Comparison of ENCODE assay signal across 8 mouse cellular contexts in the genomic region with DNA sequence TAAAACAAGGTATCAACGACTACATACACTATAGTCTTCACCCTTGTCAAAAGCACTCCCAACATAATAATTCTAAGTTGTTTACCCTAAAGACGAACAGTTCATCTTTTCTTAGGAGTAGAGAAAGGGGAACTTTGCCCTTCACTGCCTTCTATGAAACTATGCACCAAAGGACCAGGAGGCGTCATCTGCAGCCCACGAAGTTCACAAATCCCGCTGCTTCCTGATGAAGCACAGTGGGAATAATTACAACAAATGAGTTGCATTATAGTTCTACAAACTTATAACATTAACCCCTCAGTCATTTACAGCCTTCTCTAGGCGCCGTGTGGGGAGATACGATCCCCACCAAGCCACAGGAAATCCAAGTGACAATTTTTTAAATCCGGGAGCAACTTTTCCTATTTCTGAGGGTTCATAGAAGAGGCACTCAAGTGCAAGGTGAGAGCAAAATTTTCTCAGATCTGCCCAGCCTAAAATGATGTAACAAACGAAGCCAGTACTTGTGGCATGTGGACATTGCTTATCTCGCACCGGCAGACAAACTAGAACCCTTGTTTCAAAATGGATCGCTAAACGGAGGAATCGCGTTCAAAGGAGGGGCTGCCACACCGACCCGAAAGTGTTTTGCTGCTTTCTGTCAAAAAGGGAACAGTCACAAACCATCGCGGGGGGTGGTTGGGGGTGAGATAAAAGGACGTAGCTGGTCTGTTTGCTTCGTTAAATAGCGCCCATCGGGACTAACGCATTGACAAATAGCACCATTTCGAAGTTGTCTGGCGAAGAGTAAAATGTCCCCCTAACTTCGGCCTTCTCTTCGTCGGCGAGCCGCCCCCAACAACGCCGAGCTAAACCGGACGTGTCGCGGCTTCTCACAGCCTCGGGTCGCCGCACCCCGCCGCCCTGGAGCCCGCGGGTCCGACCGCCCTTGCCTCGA. TPM values are rescaled to one million over a fixed set of nuclear protein-coding genes. Genes with fewer than 3 reads are reported as not detected.
DNase-seq lines count a peak whose midpoint lies in the region; ATAC-seq and TF ChIP-seq lines count a peak whose summit lies in the region.

No protein-coding gene starts in this region.

- peaks cover 18% of the 10 kb centered on the region for H3K4me1 ChIP-seq in lung, embryonic 14.5 days (ENCODE audit: insufficient read depth)
- H3K4me1 ChIP-seq in heart, postnatal 0 days (ENCODE audit: control insufficient read depth, insufficient read depth): peaks cover 15% of the 10 kb centered on the region
- H3K4me1 ChIP-seq in limb, embryonic 12.5 days (replicated peaks): peaks cover 24% of the 10 kb centered on the region

- no peaks in the 10 kb centered on the region for H3K27me3 ChIP-seq in lung, embryonic 14.5 days (ENCODE audit: insufficient read depth, low read length)
- H3K27me3 ChIP-seq in heart, postnatal 0 days (ENCODE audit: control insufficient read depth, insufficient read depth, low read length): no peaks in the 10 kb centered on the region
- no peaks in the 10 kb centered on the region for H3K27me3 ChIP-seq in limb, embryonic 12.5 days
- no peaks in the 10 kb centered on the region for H3K27me3 ChIP-seq in myocyte (ENCODE audit: control insufficient read depth, insufficient read depth, insufficient read length)

- no peak for TF ChIP-seq EP300 in heart, postnatal 0 days (IDR thresholded peaks at IDR 0.05; ENCODE audit: low read depth)

- peak overlapping the region; percentile 93 for H3K4me2 ChIP-seq in lung, embryonic 14.5 days
- peak overlapping the region; percentile 98 for H3K4me2 ChIP-seq in heart, postnatal 0 days (ENCODE audit: low read depth, low read length)
- H3K4me2 ChIP-seq in limb, embryonic 12.5 days: peak overlapping the region; percentile 85
- peak overlapping the region; percentile 78 for H3K4me2 ChIP-seq in myocyte (ENCODE audit: low read depth)

- TF ChIP-seq CTCF in lung, embryonic 14.5 days (IDR thresholded peaks at IDR 0.05; ENCODE audit: low read depth): no peak
- TF ChIP-seq CTCF in heart, postnatal 0 days (IDR thresholded peaks at IDR 0.05; ENCODE audit: low read depth): no peak

- intact Hi-C loops in left cerebral cortex, postnatal 14 days (cut with DNase I): no loop called here

- peak overlapping the region; percentile 94 for H3K9ac ChIP-seq in lung, embryonic 14.5 days
- H3K9ac ChIP-seq in heart, postnatal 0 days (replicated peaks; ENCODE audit: low read depth, low read length): peak overlapping the region; percentile 93
- peak overlapping the region; percentile 96 for H3K9ac ChIP-seq in limb, embryonic 12.5 days (replicated peaks)

- H3ac ChIP-seq in myocyte (ENCODE audit: control insufficient read depth, insufficient read length): peak overlapping the region; percentile 97

- peaks cover 55% of the 10 kb centered on the region for H3K79me2 ChIP-seq in myocyte (ENCODE audit: control insufficient read depth, insufficient read depth)

- TF ChIP-seq POLR2A in myocyte (IDR thresholded peaks at IDR 0.05; ENCODE audit: insufficient read length, low read depth): no peak

- H3K4me3 ChIP-seq in lung, embryonic 14.5 days (ENCODE audit: low read depth, low read length): peak overlapping the region; percentile 94
- peak overlapping the region; percentile 97 for H3K4me3 ChIP-seq in heart, postnatal 0 days (ENCODE audit: low read depth, low read length)
- H3K4me3 ChIP-seq in limb, embryonic 12.5 days (replicated peaks): peak overlapping the region; percentile 94
- peak overlapping the region; percentile 71 for H3K4me3 ChIP-seq in myocyte

- H3K27ac ChIP-seq in lung, embryonic 14.5 days (ENCODE audit: low read depth): peak overlapping the region; percentile 94
- H3K27ac ChIP-seq in heart, postnatal 0 days (ENCODE audit: low read depth): peak overlapping the region; percentile 97
- H3K27ac ChIP-seq in limb, embryonic 12.5 days: peak overlapping the region; percentile 95

- 0 out of 2 replicates have a peak, but pooled peaks cover 9% of the 10 kb centered on the region for H3K36me3 ChIP-seq in lung, embryonic 14.5 days (ENCODE audit: insufficient read depth)
- H3K36me3 ChIP-seq in heart, postnatal 0 days (replicated peaks; ENCODE audit: control insufficient read depth, insufficient read depth, low read length): no peaks in the 10 kb centered on the region
- H3K36me3 ChIP-seq in limb, embryonic 12.5 days: no peaks in the 10 kb centered on the region; the same call in 1 of the 2 replicates
- H3K36me3 ChIP-seq in myocyte (ENCODE audit: control insufficient read depth, insufficient read depth): no peaks in the 10 kb centered on the region

- peak; percentile 28 for DNase-seq in lung, embryonic 14.5 days
- DNase-seq in lung, postnatal 14 days: no peak
- DNase-seq in c-Kit-positive CD71-positive TER-119-negative erythroid progenitor cells, embryonic 14.5 days (ENCODE audit: low read depth): peak; percentile 58
- peak; percentile 13 for DNase-seq in heart, postnatal 0 days (ENCODE audit: low spot score)
- no peak for DNase-seq in ovary, adult 18-20 months (ENCODE audit: low spot score)
- no peak for DNase-seq in left cerebral cortex, postnatal 14 days (ENCODE audit: low spot score in 2 of 2)

- H3K9me3 ChIP-seq in lung, embryonic 14.5 days (ENCODE audit: low read depth, low read length): no peaks in the 10 kb centered on the region
- no peaks in the 10 kb centered on the region for H3K9me3 ChIP-seq in heart, postnatal 0 days (replicated peaks; ENCODE audit: control insufficient read depth, low read length)
- H3K9me3 ChIP-seq in limb, embryonic 12.5 days: no peaks in the 10 kb centered on the region

- WGBS in lung, embryonic 14.5 days: 3% methylated on average over 47 of the region's 48 CpGs
- WGBS in heart, postnatal 0 days: 4% methylated on average over 48 of the region's 48 CpGs
- 3% methylated on average over 48 of the region's 48 CpGs for WGBS in limb, embryonic 12.5 days

- no peak for ATAC-seq in lung, embryonic 14.5 days (ENCODE audit: insufficient read depth)
- ATAC-seq in heart, postnatal 0 days (ENCODE audit: insufficient read depth, low read depth): no peak
- no peak for ATAC-seq in limb, embryonic 12.5 days (ENCODE audit: insufficient number of reproducible peaks, insufficient read depth, low FRiP score, low TSS enrichment, low read depth)

TF ChIP-seq in myocyte, 11 proteins besides CTCF, POLR2A, EP300 and RAD21:
- TF ChIP-seq MYOD1 (IDR thresholded peaks at IDR 0.05; ENCODE audit: control insufficient read depth in 1 of 3, insufficient read length in 2 of 3, low read depth in 2 of 3) (no peak), TCF12 (IDR thresholded peaks at IDR 0.05; ENCODE audit: insufficient read depth, poor library complexity, severe bottlenecking) (no peak), MYOG (IDR thresholded peaks at IDR 0.05; ENCODE audit: control insufficient read depth in 1 of 3, insufficient read depth in 1 of 3, insufficient read length in 2 of 3, low read depth in 2 of 3) (no peak), POLR2AphosphoS2 (IDR thresholded peaks at IDR 0.05; ENCODE audit: insufficient read length, low read depth) (no peak), SRF (IDR thresholded peaks at IDR 0.05; ENCODE audit: control insufficient read depth, insufficient read length, low read depth) (no peak), E2F4 (IDR thresholded peaks at IDR 0.05; ENCODE audit: insufficient read depth) (no peak), MAX (IDR thresholded peaks at IDR 0.05; ENCODE audit: low read depth) (no peak), USF1 (IDR thresholded peaks at IDR 0.05; ENCODE audit: low read depth) (no peak), CEBPB (IDR thresholded peaks at IDR 0.05; ENCODE audit: insufficient read depth, poor library complexity, severe bottlenecking) (no peak), TCF3 (IDR thresholded peaks at IDR 0.05; ENCODE audit: insufficient read length, low read depth) (no peak), REST (IDR thresholded peaks at IDR 0.05; ENCODE audit: insufficient read depth, insufficient read length) (no peak)

RNA-seq across cellular contexts. Expression of a gene that starts 1.3 kb away (rescaled TPM):
- polyA plus RNA-seq in lung, embryonic 14.5 days (2014; fragmentation: Nextera tagmentation; extraction: Ambion mirVana): 53.6 and 54.7 TPM in 2 replicates
- total RNA-seq in heart, postnatal 0 days (2014; rRNA removed; ENCODE audit: low replicate concordance): 143 and 148 TPM in 2 replicates
- 52.8 and 57.0 TPM in 2 replicates for polyA plus RNA-seq in heart, postnatal 0 days (2015; fragmentation: Nextera tagmentation; extraction: Ambion mirVana)
- polyA plus RNA-seq in limb, embryonic 12.5 days (2016; fragmentation: Nextera tagmentation; extraction: Ambion mirVana): 48.1 and 53.1 TPM in 2 replicates
- 111 TPM for polyA plus RNA-seq in myocyte (2012; fragmentation: generic; extraction: Trizol)
- total RNA-seq in left cerebral cortex, postnatal 14 days (2021): 100 to 1,000 TPM; 119 to 126 TPM

RNA-seq across cellular contexts. Expression of a gene that starts 25.5 kb away (rescaled TPM):
- 134 and 140 TPM in 2 replicates for polyA plus RNA-seq in lung, embryonic 14.5 days (2014; fragmentation: Nextera tagmentation; extraction: Ambion mirVana)
- 26.0 and 38.9 TPM in 2 replicates for total RNA-seq in heart, postnatal 0 days (2014; rRNA removed; ENCODE audit: low replicate concordance)
- 56.7 and 61.5 TPM in 2 replicates for polyA plus RNA-seq in heart, postnatal 0 days (2015; fragmentation: Nextera tagmentation; extraction: Ambion mirVana)
- polyA plus RNA-seq in limb, embryonic 12.5 days (2016; fragmentation: Nextera tagmentation; extraction: Ambion mirVana): 132 and 148 TPM in 2 replicates
- polyA plus RNA-seq in myocyte (2012; fragmentation: generic; extraction: Trizol): 88.6 TPM
- total RNA-seq in left cerebral cortex, postnatal 14 days (2021): 10 to 100 TPM; 52.5 to 53.9 TPM

RNA-seq across cellular contexts. Expression of a gene that starts 25.7 kb away (rescaled TPM):
- 14.2 and 17.3 TPM in 2 replicates for polyA plus RNA-seq in lung, embryonic 14.5 days (2014; fragmentation: Nextera tagmentation; extraction: Ambion mirVana)
- total RNA-seq in heart, postnatal 0 days (2014; rRNA removed; ENCODE audit: low replicate concordance): 12.9 and 19.6 TPM in 2 replicates
- polyA plus RNA-seq in heart, postnatal 0 days (2015; fragmentation: Nextera tagmentation; extraction: Ambion mirVana): 5.4 and 7.1 TPM in 2 replicates
- 14.0 and 16.1 TPM in 2 replicates for polyA plus RNA-seq in limb, embryonic 12.5 days (2016; fragmentation: Nextera tagmentation; extraction: Ambion mirVana)
- 15.6 TPM for polyA plus RNA-seq in myocyte (2012; fragmentation: generic; extraction: Trizol)
- total RNA-seq in left cerebral cortex, postnatal 14 days (2021): 10 to 100 TPM; 61.8 to 62.8 TPM

Comparison
In these comparisons a context has a peak if more than half of its experiments do, and no peak if none do; other contexts are left out.
1. DNase-seq: peak in lung, embryonic 14.5 days (single experiment), c-Kit-positive CD71-positive TER-119-negative erythroid progenitor cells, embryonic 14.5 days (single experiment) and heart, postnatal 0 days (single experiment); none in lung, postnatal 14 days (single experiment), ovary, adult 18-20 months (single experiment) and left cerebral cortex, postnatal 14 days (0 of 2).
2. Peak in every context shown above with its lines, with median percentiles within 50 percentile points of each other: H3K27ac ChIP-seq, H3K4me2 ChIP-seq, H3K4me3 ChIP-seq and H3K9ac ChIP-seq.